Mouse (Mus musculus): Measurements from ENCODE around the gene Bahcc1.
A peak's percentile ranks its signal among the peaks of the same experiment; 100 is the strongest.

Gene Bahcc1

GRCm38 (mm10) chr11:120315832-120316689, 83.3 kb downstream of the Bahcc1 start:
- DNase-seq (ENCODE audit: low spot score) = peak; percentile 84

- no peak for DNase-seq (ENCODE audit: low spot score)
Observed at GRCm38 (mm10) chr11:120316690-120317254, 84.0 kb downstream of the Bahcc1 start.

GRCm38 (mm10) chr11:120317456-120317855, 84.7 kb downstream of the Bahcc1 start:
- DNase-seq (ENCODE audit: low spot score) = no peak

GRCm38 (mm10) chr11:120319310-120319709, 86.6 kb downstream of the Bahcc1 start:
- no peak for DNase-seq (ENCODE audit: low spot score)

- DNase-seq (ENCODE audit: low spot score) = no peak
Observed at GRCm38 (mm10) chr11:120320156-120320555, 87.4 kb downstream of the Bahcc1 start.

- no peak for DNase-seq (ENCODE audit: low spot score)
Observed at GRCm38 (mm10) chr11:120335431-120336021, 102.8 kb downstream of the Bahcc1 start.

- no peak for DNase-seq (ENCODE audit: low spot score)
Observed at GRCm38 (mm10) chr11:120337447-120337846, 104.7 kb downstream of the Bahcc1 start.

- DNase-seq (ENCODE audit: low spot score) = no peak
Observed at GRCm38 (mm10) chr11:120338786-120339185, 106.0 kb downstream of the Bahcc1 start.

GRCm38 (mm10) chr11:120339978-120340513, 107.3 kb downstream of the Bahcc1 start:
- no peak for DNase-seq (ENCODE audit: low spot score)

- no peak for DNase-seq (ENCODE audit: low spot score)
Observed at GRCm38 (mm10) chr11:120341661-120342060, 108.9 kb downstream of the Bahcc1 start.

Measured in ovary, postnatal 14 days (tissue).